Mouse (Mus musculus) midbrain, embryonic 13.5 days (tissue): ENCODE measurements around the gene Gba. TPM values are rescaled to one million over a fixed set of nuclear protein-coding genes. Genes with fewer than 3 reads are reported as not detected.

Experiments used
- ATAC-seq: fragments of 200-750 bp; cut with Nextera tagmentation; 2 replicates; pipeline ENCODE4 v1.8.0; 2017; ENCODE audit warnings: mild to moderate bottlenecking, moderate TSS enrichment, moderate library complexity
- H3K27ac ChIP-seq: fragments of 300-500 bp; sonication (generic); 2 replicates; pipeline ENCODE4 v1.5.1; 2015; ENCODE audit warnings: inconsistent platforms, mild to moderate bottlenecking, moderate library complexity
- H3K27me3 ChIP-seq: fragments of 300-500 bp; sonication (generic); 2 replicates; pipeline ENCODE4 v1.6.1; 2015; ENCODE audit warnings: mild to moderate bottlenecking, inconsistent platforms
- H3K36me3 ChIP-seq: fragments of 300-500 bp; sonication (generic); 2 replicates; pipeline ENCODE4 v1.6.1; 2015; ENCODE audit warnings: mild to moderate bottlenecking, inconsistent platforms
- H3K4me1 ChIP-seq: fragments of 300-500 bp; sonication (generic); replicated peaks from 2 replicates; pipeline ENCODE4 v1.6.1; 2015; ENCODE audit warnings: inconsistent platforms
- H3K4me2 ChIP-seq: fragments of 300-500 bp; sonication (generic); replicated peaks from 2 replicates; pipeline ENCODE4 v1.6.1; 2015; ENCODE audit warnings: moderate library complexity, mild to moderate bottlenecking, inconsistent platforms
- H3K4me3 ChIP-seq: fragments of 300-500 bp; sonication (generic); replicated peaks from 2 replicates; pipeline ENCODE4 v1.5.1; 2015; ENCODE audit warnings: mild to moderate bottlenecking, inconsistent platforms
- H3K9ac ChIP-seq: fragments of 300-500 bp; sonication (generic); replicated peaks from 2 replicates; pipeline ENCODE4 v1.6.1; 2015; ENCODE audit warnings: mild to moderate bottlenecking, inconsistent platforms
- H3K9me3 ChIP-seq: fragments of 300-500 bp; sonication (generic); 2 replicates; pipeline ENCODE4 v1.6.1; 2016; ENCODE audit warnings: mild to moderate bottlenecking, inconsistent platforms
- WGBS: fragments of 180-500 bp; shearing (Covaris S2); methylation state at CpG from one replicate; pipeline ENCODE4 v1.1.7; 2015; 5-methylcytosine and 5-hydroxymethylcytosine counted together
- polyA plus RNA-seq: library from polyadenylated mRNA; unstranded; fragments of >200 nt; fragmentation: Nextera tagmentation; extraction: Ambion mirVana; gene quantifications from 2 replicates; pipeline ENCODE4 v1.2.1, GENCODE M21; 2015

Gba gene
- polyA plus RNA-seq, 1 experiment from 2014 or later = 43.5 TPM

- H3K36me3 ChIP-seq = peaks cover 59% of the 10 kb centered on the region
- no peaks in the 10 kb centered on the region for H3K9me3 ChIP-seq
- H3K27ac ChIP-seq = no peak overlapping the region
- 86% methylated on average over 6 of the region's 6 CpGs for whole genome bisulfite sequencing
- peak overlapping the region; percentile 98 for H3K4me2 ChIP-seq
- peak overlapping the region; percentile 68 for H3K4me3 ChIP-seq
- H3K9ac ChIP-seq = peak overlapping the region; percentile 92
- ATAC-seq = no peak
- H3K27me3 ChIP-seq = peaks cover 5% of the 10 kb centered on the region; the same call in 1 of the 2 replicates
- H3K4me1 ChIP-seq = peaks cover 39% of the 10 kb centered on the region
Observed at GRCm38 (mm10) chr3:89183959-89184315, 18.8 kb upstream of the Gba start.

DNA sequence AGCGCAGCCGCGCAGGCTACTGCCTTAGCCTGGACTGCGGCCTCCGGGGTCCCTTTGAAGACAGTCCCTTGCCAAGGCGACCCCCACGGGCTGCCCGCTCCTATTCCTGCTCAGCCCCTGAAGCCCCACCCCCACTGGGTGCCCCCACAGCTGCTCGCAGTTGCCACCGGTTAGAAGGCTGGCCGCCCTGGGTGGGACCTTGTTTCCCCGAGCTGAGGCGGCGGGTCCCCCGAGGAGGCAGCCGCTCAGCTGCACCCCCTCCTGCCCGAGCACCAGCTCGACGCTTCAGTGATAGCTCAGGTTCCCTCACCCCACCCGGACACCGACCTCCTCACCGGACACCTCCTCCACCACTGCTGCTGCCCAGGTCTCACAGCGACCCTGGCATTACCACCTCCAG, 15.5 kb upstream of the Gba start:
- no peak overlapping the region for H3K4me3 ChIP-seq
- peaks cover 35% of the 10 kb centered on the region for H3K4me1 ChIP-seq
- WGBS = 28% methylated on average over 23 of the region's 23 CpGs
- H3K9me3 ChIP-seq = no peaks in the 10 kb centered on the region
- peaks cover 28% of the 10 kb centered on the region for H3K36me3 ChIP-seq
- H3K4me2 ChIP-seq = no peak overlapping the region
- ATAC-seq = no peak
- no peak overlapping the region for H3K27ac ChIP-seq
- H3K27me3 ChIP-seq = peaks cover 5% of the 10 kb centered on the region; the same call in 1 of the 2 replicates
- H3K9ac ChIP-seq = 0 out of 2 replicates have a peak overlapping the region, but pooled peaks have one; percentile 46

DNA sequence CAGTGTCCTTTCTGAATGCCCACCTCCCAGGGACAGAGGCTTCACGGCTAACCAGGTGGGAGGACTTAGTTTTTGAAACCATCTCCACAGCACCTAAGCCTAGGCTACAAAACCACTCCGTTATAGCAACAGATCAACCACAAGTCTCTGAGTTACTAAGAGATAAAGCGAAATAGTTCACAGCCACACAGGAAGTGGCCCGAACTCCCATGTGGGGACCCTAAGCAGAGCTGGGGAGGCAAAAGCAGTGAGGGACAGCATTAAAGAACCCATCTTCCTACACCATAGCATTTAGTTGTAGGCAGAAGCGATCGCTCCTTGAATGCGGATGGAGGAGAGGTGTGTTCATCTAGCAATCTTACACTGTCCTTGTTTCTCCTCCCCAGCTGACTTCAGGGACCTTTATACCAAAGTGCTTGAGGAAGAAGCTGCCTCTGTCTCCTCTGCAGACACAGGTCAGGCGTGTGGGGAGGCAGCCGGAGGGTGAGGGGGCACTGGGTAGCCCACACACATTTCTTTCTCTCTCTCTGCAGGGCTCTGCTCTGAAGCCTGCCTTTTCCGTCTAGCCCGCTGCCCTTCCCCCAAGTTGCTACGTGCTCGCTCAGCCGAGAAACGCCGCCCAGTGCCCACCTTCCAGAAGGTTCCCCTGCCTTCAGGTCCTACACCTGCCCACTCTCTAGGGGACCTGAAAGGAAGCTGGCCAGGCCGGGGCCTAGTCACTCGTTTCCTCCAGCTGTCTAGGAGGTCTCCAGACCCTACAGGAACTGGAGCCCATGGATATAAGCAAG, 14.8 kb upstream of the Gba start:
- H3K9ac ChIP-seq = peak overlapping the region; percentile 46; the same call in 1 of the 2 replicates
- WGBS = 60% methylated on average over 18 of the region's 18 CpGs

GRCm38 (mm10) chr3:89188478-89188875, 14.3 kb upstream of the Gba start:
- 64% methylated on average over 12 of the region's 12 CpGs for WGBS

More for the DNA sequence above, 14.8 kb upstream of the Gba start:
- H3K36me3 ChIP-seq = peaks cover 24% of the 10 kb centered on the region
- H3K4me3 ChIP-seq = no peak overlapping the region
- peaks cover 5% of the 10 kb centered on the region; the same call in 1 of the 2 replicates for H3K27me3 ChIP-seq
- H3K27ac ChIP-seq = no peak overlapping the region
- H3K4me1 ChIP-seq = peaks cover 32% of the 10 kb centered on the region
- no peak overlapping the region for H3K4me2 ChIP-seq
- ATAC-seq = no peak
- H3K9me3 ChIP-seq = no peaks in the 10 kb centered on the region

DNA sequence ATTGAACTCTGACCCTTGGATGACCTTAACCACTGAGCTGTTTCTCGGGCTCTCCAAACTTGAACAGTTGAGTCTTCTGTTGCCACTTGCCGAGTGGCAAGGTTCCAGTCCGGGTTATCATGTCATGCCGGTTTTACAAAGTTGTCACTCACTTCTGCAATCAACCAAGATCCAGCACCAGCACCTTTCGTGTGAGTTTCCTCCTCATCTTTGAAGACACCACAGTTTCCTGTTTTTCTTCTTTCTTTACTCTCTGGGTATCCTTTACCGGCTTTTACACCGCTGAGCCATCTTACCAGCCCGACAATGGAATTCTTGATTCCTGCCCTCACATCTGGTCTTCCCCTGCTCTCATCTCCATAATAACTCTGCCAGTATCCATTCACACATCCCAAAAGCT, 12.3 kb upstream of the Gba start:
- ATAC-seq = no peak
- Histone ChIP-seq H3K9me3 (no peaks in the 10 kb centered on the region), H3K4me2 (no peak overlapping the region), H3K4me1 (peaks cover 10% of the 10 kb centered on the region), H3K27ac (no peak overlapping the region), H3K9ac (no peak overlapping the region), H3K4me3 (no peak overlapping the region), H3K36me3 (peaks cover 24% of the 10 kb centered on the region), H3K27me3 (peaks cover 5% of the 10 kb centered on the region; the same call in 1 of the 2 replicates)
- 88% methylated on average over 8 of the region's 8 CpGs for WGBS

More at GRCm38 (mm10) chr3:89188478-89188875, 14.3 kb upstream of the Gba start:
- H3K4me1 ChIP-seq = peaks cover 30% of the 10 kb centered on the region
- no peak overlapping the region for H3K4me2 ChIP-seq
- peaks cover 5% of the 10 kb centered on the region; the same call in 1 of the 2 replicates for H3K27me3 ChIP-seq
- H3K36me3 ChIP-seq = peaks cover 24% of the 10 kb centered on the region
- no peak overlapping the region for H3K27ac ChIP-seq
- no peak overlapping the region for H3K4me3 ChIP-seq
- no peak for ATAC-seq
- no peak overlapping the region for H3K9ac ChIP-seq
- H3K9me3 ChIP-seq = no peaks in the 10 kb centered on the region

GRCm38 (mm10) chr3:89193351-89193750, 9.4 kb upstream of the Gba start:
- H3K4me3 ChIP-seq = no peak overlapping the region
- H3K9ac ChIP-seq = no peak overlapping the region
- 63% methylated on average over 1 of the region's 1 CpGs for WGBS
- no peak overlapping the region for H3K4me2 ChIP-seq
- ATAC-seq = no peak
- peaks cover 9% of the 10 kb centered on the region for H3K4me1 ChIP-seq
- H3K9me3 ChIP-seq = no peaks in the 10 kb centered on the region
- H3K36me3 ChIP-seq = peaks cover 5% of the 10 kb centered on the region
- H3K27ac ChIP-seq = no peak overlapping the region
- no peaks in the 10 kb centered on the region for H3K27me3 ChIP-seq

DNA sequence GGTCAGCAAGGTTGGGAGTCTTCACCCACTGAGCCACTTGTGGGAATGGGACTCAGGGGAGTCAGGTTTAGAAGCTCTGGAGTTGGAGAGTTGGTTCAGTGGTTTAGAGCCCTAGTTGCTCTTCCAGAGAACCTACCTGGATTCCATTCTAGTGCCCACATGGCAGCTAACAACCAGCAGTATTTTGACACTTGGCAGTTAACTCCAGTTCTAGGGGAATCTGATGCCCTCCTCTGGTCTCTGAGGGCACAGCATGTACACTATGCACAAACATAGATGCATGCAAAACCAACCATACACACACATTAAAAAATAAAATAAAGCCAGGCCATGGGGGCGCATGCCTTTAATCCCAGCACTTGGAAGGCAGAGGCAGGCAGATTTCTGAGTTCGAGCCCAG, 8.9 kb upstream of the Gba start:
- Histone ChIP-seq H3K27me3 (no peaks in the 10 kb centered on the region), H3K36me3 (peaks cover under 1% of the 10 kb centered on the region; the same call in 1 of the 2 replicates), H3K4me2 (no peak overlapping the region), H3K27ac (no peak overlapping the region), H3K4me1 (peaks cover 9% of the 10 kb centered on the region), H3K9ac (no peak overlapping the region), H3K4me3 (no peak overlapping the region), H3K9me3 (no peaks in the 10 kb centered on the region)
- whole genome bisulfite sequencing = 91% methylated on average over 2 of the region's 2 CpGs
- ATAC-seq = no peak

DNA sequence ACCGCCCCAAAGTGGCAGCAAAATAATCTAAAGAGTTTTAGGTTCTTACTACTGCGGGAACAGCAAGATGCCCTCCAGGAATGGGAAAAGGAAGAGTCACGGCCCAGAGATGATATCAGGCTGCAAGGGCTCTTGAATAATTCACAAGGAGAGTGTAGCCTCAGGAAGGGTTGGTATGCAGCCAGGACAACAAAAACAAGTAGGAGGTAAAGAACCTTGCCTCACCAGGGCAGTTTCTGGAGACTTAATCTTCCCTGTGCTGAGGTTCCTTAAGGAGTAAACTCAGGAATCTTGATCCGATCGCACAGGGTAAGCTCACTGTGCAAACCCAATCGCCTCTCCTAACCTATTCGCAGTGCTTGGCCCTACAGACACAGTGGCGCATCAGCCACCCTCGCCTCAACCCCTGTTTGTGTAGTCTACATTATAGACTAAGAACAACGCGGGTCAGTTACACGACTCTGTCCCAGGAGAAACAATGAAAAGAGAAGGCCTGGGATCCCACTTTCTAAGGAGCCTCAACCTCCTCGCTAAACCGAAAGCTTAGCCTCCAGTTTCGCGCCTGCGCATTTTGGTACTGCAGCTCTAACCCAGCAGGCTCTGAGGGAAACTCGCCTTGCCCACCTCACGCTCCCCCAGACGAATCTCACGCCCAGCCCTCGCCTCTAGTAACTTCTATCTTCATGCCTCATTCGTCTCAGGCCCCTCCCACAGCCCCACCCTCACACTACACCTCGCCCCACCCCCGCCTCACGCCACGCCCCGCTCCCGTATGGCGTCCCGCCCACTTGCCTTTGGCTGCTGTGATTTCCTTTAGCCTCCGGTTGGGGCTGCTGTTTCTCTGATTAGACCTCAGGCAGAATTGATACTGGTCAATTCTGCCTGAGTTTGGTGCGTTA, 6.5 kb upstream of the Gba start:
- peak overlapping the region; percentile 38 for H3K4me3 ChIP-seq
- no peaks in the 10 kb centered on the region for H3K27me3 ChIP-seq
- peak; percentile 95 for ATAC-seq
- WGBS = 5% methylated on average over 33 of the region's 33 CpGs
- peaks cover 9% of the 10 kb centered on the region for H3K4me1 ChIP-seq
- peak overlapping the region; percentile 66 for H3K9ac ChIP-seq
- H3K4me2 ChIP-seq = peak overlapping the region; percentile 65
- no peaks in the 10 kb centered on the region for H3K9me3 ChIP-seq
- H3K27ac ChIP-seq = peak overlapping the region; percentile 82
- H3K36me3 ChIP-seq = no peaks in the 10 kb centered on the region

DNA sequence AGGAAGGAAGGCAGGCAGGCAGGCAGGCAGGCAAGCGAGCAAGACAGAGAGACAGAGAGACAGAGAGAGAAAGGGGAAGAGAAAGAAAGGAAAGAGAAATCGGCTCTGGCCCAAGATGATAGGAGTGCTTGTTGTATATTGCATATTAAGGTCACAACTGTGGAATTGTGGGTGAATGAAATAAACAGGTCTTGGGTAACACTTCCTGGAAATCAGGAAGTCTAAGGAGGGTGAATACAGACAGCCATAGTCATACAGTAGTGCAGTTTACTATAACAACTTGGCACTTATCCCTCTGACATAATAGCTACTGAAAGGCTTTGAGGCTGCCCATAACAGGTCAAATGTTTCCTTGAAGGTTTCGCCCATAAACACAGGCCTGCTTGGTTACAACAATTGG, 2.9 kb upstream of the Gba start:
- H3K36me3 ChIP-seq = peaks cover 7% of the 10 kb centered on the region
- H3K4me3 ChIP-seq = no peak overlapping the region
- no peak for ATAC-seq
- H3K4me1 ChIP-seq = peaks cover 18% of the 10 kb centered on the region
- H3K27me3 ChIP-seq = no peaks in the 10 kb centered on the region
- no peak overlapping the region for H3K4me2 ChIP-seq
- no peaks in the 10 kb centered on the region for H3K9me3 ChIP-seq
- no peak overlapping the region for H3K27ac ChIP-seq
- H3K9ac ChIP-seq = no peak overlapping the region
- 84% methylated on average over 3 of the region's 3 CpGs for WGBS

- Histone ChIP-seq H3K4me1 (peaks cover 9% of the 10 kb centered on the region), H3K27ac (peak overlapping the region; percentile 47; the same call in 1 of the 2 replicates), H3K9me3 (no peaks in the 10 kb centered on the region), H3K9ac (peak overlapping the region; percentile 69), H3K36me3 (peaks cover 40% of the 10 kb centered on the region), H3K4me2 (peak overlapping the region; percentile 69), H3K4me3 (peak overlapping the region; percentile 64), H3K27me3 (no peaks in the 10 kb centered on the region)
- WGBS = 43% methylated on average over 5 of the region's 5 CpGs
- ATAC-seq = peak; percentile 53
Observed at GRCm38 (mm10) chr3:89203142-89203514, 400 bp downstream of the Gba start.

DNA sequence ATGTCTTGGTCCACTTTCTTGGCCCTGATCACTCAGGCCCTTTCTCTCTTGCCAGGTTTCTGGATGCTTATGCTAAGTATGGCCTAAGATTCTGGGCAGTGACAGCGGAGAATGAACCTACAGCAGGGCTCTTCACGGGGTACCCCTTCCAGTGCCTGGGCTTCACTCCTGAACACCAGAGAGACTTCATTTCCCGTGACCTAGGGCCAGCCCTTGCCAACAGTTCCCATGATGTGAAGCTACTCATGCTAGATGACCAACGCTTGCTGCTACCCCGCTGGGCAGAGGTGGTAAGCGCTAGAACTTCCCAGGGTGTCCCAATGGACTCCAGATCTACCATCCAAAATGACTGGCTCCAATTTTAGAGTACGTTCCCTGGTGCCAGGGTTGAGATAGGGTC, 3.4 kb downstream of the Gba start:
- H3K9ac ChIP-seq = no peak overlapping the region
- no peak for ATAC-seq
- H3K9me3 ChIP-seq = no peaks in the 10 kb centered on the region
- H3K27me3 ChIP-seq = no peaks in the 10 kb centered on the region
- H3K4me1 ChIP-seq = peaks cover 9% of the 10 kb centered on the region
- no peak overlapping the region for H3K4me2 ChIP-seq
- H3K4me3 ChIP-seq = no peak overlapping the region
- peaks cover 69% of the 10 kb centered on the region for H3K36me3 ChIP-seq
- H3K27ac ChIP-seq = no peak overlapping the region
- WGBS = 92% methylated on average over 7 of the region's 7 CpGs

GRCm38 (mm10) chr3:89206695-89207094, 4.0 kb downstream of the Gba start:
- Histone ChIP-seq H3K4me1 (peaks cover 9% of the 10 kb centered on the region), H3K27me3 (no peaks in the 10 kb centered on the region), H3K4me2 (no peak overlapping the region), H3K4me3 (no peak overlapping the region), H3K27ac (no peak overlapping the region), H3K9ac (no peak overlapping the region), H3K9me3 (no peaks in the 10 kb centered on the region), H3K36me3 (peaks cover 71% of the 10 kb centered on the region)
- ATAC-seq = no peak
- 95% methylated on average over 2 of the region's 2 CpGs for whole genome bisulfite sequencing
